Mouse (Mus musculus) hindbrain, embryonic 14.5 days (tissue): ENCODE measurements around the gene Tbc1d12. TPM values are rescaled to one million over a fixed set of nuclear protein-coding genes. Genes with fewer than 3 reads are reported as not detected.
"Not testable (repeated sequence)": the region's sequence is repeated elsewhere in the genome, so short reads cannot be mapped to it uniquely, and the experiment has no call there.

Experiments
- ATAC-seq: fragments of 200-750 bp; cut with Nextera tagmentation; 2 replicates; pipeline ENCODE4 v1.8.0; 2017; ENCODE audit warnings: moderate number of reproducible peaks, mild to moderate bottlenecking, moderate TSS enrichment, moderate library complexity; ENCODE audit not compliant: low FRiP score
- DNase-seq: peaks from one replicate; pipeline ENCODE4 v3.0.0-alpha.2; 2015; ENCODE audit warnings: low spot score
- H3K27ac ChIP-seq: fragments of 300-500 bp; sonication (generic); 2 replicates; pipeline ENCODE4 v1.5.1; 2014; ENCODE audit warnings: mild to moderate bottlenecking, moderate library complexity
- H3K27me3 ChIP-seq: fragments of 300-500 bp; sonication (generic); 2 replicates; pipeline ENCODE4 v1.6.1; 2014; ENCODE audit warnings: mild to moderate bottlenecking, low read length, mixed read lengths; ENCODE audit not compliant: control insufficient read depth, insufficient read depth
- H3K36me3 ChIP-seq: fragments of 300-500 bp; sonication (generic); replicated peaks from 2 replicates; pipeline ENCODE4 v1.6.1; 2014; ENCODE audit not compliant: control insufficient read depth, insufficient read depth
- H3K4me1 ChIP-seq: fragments of 300-500 bp; sonication (generic); replicated peaks from 2 replicates; pipeline ENCODE4 v1.6.1; 2014; ENCODE audit warnings: antibody characterized with exemption, low read length, mixed read lengths; ENCODE audit not compliant: control insufficient read depth, insufficient read depth
- H3K4me2 ChIP-seq: fragments of 300-500 bp; sonication (generic); replicated peaks from 2 replicates; pipeline ENCODE4 v1.6.1; 2014; ENCODE audit warnings: mild to moderate bottlenecking, moderate library complexity
- H3K4me3 ChIP-seq: fragments of 300-500 bp; sonication (generic); replicated peaks from 2 replicates; pipeline ENCODE4 v1.5.1; 2014; ENCODE audit warnings: mild to moderate bottlenecking, low read length
- H3K9ac ChIP-seq: fragments of 300-500 bp; sonication (generic); 2 replicates; pipeline ENCODE4 v1.6.1; 2014
- H3K9me3 ChIP-seq: fragments of 300-500 bp; sonication (generic); 2 replicates; pipeline ENCODE4 v1.6.1; 2016; ENCODE audit warnings: low read length; ENCODE audit not compliant: control insufficient read depth
- WGBS: fragments of 180-500 bp; shearing (Covaris S2); extraction: QIAGEN DNeasy Blood & Tissue Kit; methylation state at CpG from one replicate; pipeline ENCODE4 v1.1.7; 2014; 5-methylcytosine and 5-hydroxymethylcytosine counted together
- polyA plus RNA-seq: library from polyadenylated mRNA; unstranded; fragments of >200 nt; fragmentation: Nextera tagmentation; extraction: Ambion mirVana; gene quantifications from 2 replicates; pipeline ENCODE4 v1.2.1, GENCODE M21; 2014

Tbc1d12 gene
- polyA plus RNA-seq, 1 experiment from 2014 or later: 8.8 TPM

DNA sequence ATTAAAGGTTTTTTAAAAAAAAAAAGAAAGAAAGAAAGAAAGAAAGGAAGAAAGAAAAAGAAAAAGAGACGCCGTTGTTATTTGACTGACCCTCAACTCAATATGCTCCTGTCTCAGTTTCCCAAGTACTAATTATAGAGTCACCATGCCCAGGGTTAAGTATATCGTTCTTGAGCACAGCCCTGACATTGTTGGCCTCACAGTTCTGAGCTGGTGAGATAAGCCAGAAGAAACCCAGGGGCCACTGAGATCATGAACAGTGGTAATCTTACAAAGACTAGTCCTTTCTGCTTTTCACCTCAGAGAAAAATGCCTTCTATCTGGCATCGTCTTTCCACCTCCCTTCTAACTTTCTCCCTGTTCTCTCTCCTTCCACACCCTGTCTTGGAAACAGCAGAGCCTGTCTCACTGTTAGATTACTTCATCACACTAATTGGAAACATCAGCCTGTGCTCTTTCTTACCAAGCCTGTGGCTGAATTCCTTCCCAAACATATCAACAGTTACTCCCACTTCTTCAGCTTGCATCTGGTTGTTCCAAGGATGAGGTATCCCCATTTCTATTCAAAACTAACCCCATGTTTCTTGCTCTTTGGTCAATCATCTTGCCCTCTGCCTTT lies 16.1 kb upstream of the Tbc1d12 start:
- Histone ChIP-seq H3K4me2 (no peak overlapping the region), H3K36me3 (peaks cover 9% of the 10 kb centered on the region), H3K9ac (no peak overlapping the region), H3K4me3 (no peak overlapping the region), H3K27ac (no peak overlapping the region), H3K4me1 (peaks cover 11% of the 10 kb centered on the region), H3K27me3 (no peaks in the 10 kb centered on the region; the same call in 1 of the 2 replicates), H3K9me3 (no peaks in the 10 kb centered on the region)
- ATAC-seq (no peak), DNase-seq (no peak)
- WGBS: 96% methylated on average over 4 of the region's 4 CpGs

DNA sequence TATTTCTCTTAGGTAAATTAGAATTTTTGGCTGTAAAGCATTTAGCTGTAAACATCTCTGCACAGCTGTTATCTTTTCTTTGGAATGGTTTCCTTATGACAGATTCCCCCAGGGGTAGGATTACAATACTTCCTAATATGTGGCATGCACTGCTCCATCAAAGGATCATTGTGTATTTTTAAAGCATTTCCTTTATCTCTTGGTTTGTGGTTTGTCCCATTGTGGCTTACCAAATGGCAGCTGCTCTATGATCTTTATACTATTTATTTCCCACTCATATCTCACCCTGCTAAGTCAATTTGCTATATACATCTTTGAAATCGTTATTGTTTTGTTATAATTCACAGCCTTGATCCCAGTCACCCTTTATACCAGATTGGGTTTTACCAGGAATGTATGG lies 3.2 kb upstream of the Tbc1d12 start:
- whole genome bisulfite sequencing: 76% methylated on average over 1 of the region's 1 CpGs

DNA sequence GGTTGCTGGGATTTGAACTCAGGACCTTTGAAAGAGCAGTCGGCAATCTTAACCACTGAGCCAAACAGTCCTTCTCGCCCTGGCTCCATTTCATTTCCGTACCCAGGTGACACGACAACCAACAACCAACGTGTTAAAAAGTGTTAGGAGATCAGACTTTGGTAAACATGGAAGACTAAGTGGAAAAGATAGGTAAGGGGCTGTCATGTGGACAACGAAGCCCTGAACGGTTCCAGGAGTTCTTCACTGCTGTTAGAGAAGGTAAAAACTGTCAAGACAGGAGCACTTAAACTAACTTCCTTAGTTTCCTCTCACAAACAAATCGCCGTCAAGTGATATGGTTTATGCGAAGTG lies 318 bp upstream of the Tbc1d12 start:
- DNase-seq (no peak), ATAC-seq (peak; percentile 11; the same call in 1 of the 2 replicates)
- Histone ChIP-seq H3K36me3 (no peaks in the 10 kb centered on the region), H3K4me2 (peak overlapping the region; percentile 41), H3K9ac (peak overlapping the region; percentile 90), H3K4me3 (peak overlapping the region; percentile 96), H3K27ac (peak overlapping the region; percentile 95), H3K27me3 (no peaks in the 10 kb centered on the region), H3K4me1 (peaks cover 16% of the 10 kb centered on the region), H3K9me3 (no peaks in the 10 kb centered on the region)
- 28% methylated on average over 10 of the region's 10 CpGs for WGBS

More for the DNA sequence above, 3.2 kb upstream of the Tbc1d12 start:
- Histone ChIP-seq H3K9me3 (no peaks in the 10 kb centered on the region), H3K4me1 (peaks cover 5% of the 10 kb centered on the region), H3K4me2 (no peak overlapping the region), H3K27ac (no peak overlapping the region), H3K9ac (no peak overlapping the region), H3K27me3 (no peaks in the 10 kb centered on the region), H3K4me3 (no peak overlapping the region), H3K36me3 (no peaks in the 10 kb centered on the region)
- ATAC-seq (no peak), DNase-seq (no peak)

DNA sequence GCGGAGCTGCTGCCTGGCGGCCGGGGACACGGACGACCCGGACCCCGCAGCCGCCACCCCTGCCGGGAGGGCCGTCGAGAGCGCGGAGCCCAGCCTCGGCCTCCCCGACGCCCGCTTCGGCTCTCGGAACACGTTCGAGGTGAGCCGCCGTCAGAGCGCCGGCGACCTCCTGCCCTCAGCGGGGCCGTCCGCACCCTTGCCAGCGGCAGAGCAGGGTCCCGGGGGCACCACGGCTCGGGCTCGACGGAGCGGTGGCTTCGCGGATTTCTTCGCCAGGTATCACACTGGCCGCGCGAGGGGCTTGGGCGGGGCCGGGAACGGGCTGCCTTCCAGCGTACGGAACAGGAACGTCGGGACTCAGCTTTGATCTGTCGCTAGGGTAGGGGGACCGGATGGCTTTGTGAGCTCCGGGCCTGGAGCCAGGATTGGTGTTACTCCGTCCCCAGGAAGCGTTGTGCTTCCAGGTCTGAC lies 827 bp downstream of the Tbc1d12 start:
- ATAC-seq (peak; percentile 54), DNase-seq (peak; percentile 65)
- H3K4me1 ChIP-seq: peaks cover 16% of the 10 kb centered on the region
- H3K9ac ChIP-seq: peak overlapping the region; percentile 90
- no peaks in the 10 kb centered on the region for H3K27me3 ChIP-seq
- no peaks in the 10 kb centered on the region for H3K36me3 ChIP-seq
- no peaks in the 10 kb centered on the region for H3K9me3 ChIP-seq
- peak overlapping the region; percentile 96 for H3K4me3 ChIP-seq
- peak overlapping the region; percentile 95 for H3K27ac ChIP-seq
- under 1% methylated on average over 45 of the region's 54 CpGs for WGBS
- H3K4me2 ChIP-seq: peak overlapping the region; percentile 41

DNA sequence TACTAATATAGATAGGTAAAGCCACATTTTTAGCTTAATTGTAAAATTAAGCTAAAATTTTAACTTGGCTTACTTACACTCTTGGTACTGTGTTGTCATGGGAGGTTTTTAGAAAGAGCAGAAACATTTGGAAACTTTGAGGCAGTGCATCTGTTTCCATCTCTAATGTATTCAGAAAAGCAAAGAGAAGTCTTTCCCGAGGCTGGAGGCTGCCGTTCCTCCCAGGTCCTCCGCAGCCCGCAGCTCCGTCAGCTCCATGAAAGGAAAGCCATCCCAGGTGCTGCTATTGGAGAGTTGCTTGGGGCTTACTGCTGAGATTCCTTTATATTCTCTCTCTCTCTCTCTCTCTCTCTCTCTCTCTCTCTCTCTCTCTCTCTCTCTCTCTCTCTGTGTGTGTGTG lies 8.4 kb downstream of the Tbc1d12 start:
- H3K36me3 ChIP-seq: no peaks in the 10 kb centered on the region
- WGBS: 61% methylated on average over 5 of the region's 5 CpGs

DNA sequence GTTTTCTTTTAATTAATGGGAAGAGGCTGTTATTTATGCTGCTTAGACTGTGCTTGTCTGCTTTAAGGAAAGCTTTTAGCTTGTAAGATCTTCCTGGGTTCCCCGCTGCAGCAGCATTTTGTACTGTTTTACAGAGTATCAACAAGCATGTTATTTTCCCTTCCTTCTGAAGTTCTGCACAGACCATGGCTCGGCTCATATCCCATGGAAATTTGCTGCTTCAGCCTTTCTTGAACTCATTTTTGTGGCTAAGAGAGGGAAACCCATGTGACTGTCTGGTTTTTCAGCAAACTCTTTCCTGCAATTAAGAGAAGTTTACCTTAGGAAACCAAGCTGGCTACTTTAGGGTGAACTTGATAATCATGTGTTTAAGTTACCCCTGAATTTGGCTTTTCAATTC lies 10.0 kb downstream of the Tbc1d12 start:
- Histone ChIP-seq H3K27ac (no peak overlapping the region), H3K27me3 (no peaks in the 10 kb centered on the region), H3K9me3 (no peaks in the 10 kb centered on the region), H3K4me2 (no peak overlapping the region), H3K4me3 (no peak overlapping the region), H3K36me3 (no peaks in the 10 kb centered on the region), H3K9ac (no peak overlapping the region), H3K4me1 (no peaks in the 10 kb centered on the region)
- no peak for DNase-seq
- 87% methylated on average over 2 of the region's 2 CpGs for WGBS
- no peak for ATAC-seq

More for the DNA sequence above, 8.4 kb downstream of the Tbc1d12 start:
- no peak overlapping the region for H3K27ac ChIP-seq
- H3K4me2 ChIP-seq: no peak overlapping the region
- DNase-seq: no peak
- no peaks in the 10 kb centered on the region for H3K9me3 ChIP-seq
- no peaks in the 10 kb centered on the region; the same call in 1 of the 2 replicates for H3K4me1 ChIP-seq
- no peak for ATAC-seq
- H3K4me3 ChIP-seq: no peak overlapping the region
- H3K9ac ChIP-seq: no peak overlapping the region
- no peaks in the 10 kb centered on the region for H3K27me3 ChIP-seq

DNA sequence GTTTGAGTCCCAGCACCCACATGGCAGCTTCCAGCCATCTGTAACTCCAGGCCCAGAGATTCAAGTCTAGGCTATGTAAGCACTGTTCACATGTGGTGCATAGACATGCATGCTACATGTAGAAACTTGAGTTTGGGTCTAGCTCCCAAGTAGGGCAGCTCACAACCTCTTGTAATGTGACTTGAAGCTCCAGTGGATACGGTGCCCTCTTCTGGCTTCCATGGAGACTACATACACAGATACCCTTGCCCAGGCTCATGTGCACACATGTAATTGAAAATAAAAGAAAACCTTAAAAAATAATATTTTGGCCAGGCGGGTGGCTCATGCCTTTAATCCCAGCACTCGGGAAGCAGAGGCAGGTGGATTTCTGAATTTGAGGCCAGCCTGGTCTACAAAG lies 21.8 kb downstream of the Tbc1d12 start:
- no peaks in the 10 kb centered on the region for H3K4me1 ChIP-seq
- no peak overlapping the region for H3K9ac ChIP-seq
- ATAC-seq: no peak
- no peaks in the 10 kb centered on the region for H3K27me3 ChIP-seq
- no peaks in the 10 kb centered on the region for H3K9me3 ChIP-seq
- H3K27ac ChIP-seq: no peak overlapping the region
- no peak for DNase-seq
- H3K4me2 ChIP-seq: no peak overlapping the region
- no peaks in the 10 kb centered on the region for H3K36me3 ChIP-seq
- WGBS: 98% methylated on average over 3 of the region's 3 CpGs
- H3K4me3 ChIP-seq: no peak overlapping the region

DNA sequence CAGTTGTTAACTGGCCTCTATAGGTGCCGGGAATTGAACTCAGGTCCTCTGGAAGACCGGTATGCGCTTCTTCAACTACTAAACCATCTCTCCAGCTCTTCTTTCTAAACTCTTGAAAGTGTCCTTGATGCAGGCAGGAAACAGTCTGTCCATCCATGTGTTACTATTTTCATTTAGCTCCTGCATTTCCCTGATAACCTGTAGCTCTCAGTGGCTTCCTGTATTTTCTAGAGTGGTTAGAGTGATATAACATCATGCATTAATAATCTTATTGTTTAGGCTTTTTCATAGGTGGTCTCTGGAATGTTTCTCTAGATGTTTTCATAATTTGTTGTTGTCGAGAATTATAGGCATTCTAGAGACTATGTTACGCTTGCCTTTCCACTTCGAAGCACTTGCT lies 26.1 kb downstream of the Tbc1d12 start:
- Histone ChIP-seq H3K4me3 (no peak overlapping the region), H3K36me3 (peaks cover 11% of the 10 kb centered on the region), H3K4me1 (no peaks in the 10 kb centered on the region), H3K27me3 (no peaks in the 10 kb centered on the region), H3K27ac (no peak overlapping the region), H3K4me2 (no peak overlapping the region), H3K9me3 (no peaks in the 10 kb centered on the region), H3K9ac (no peak overlapping the region)
- no peak for ATAC-seq
- no peak for DNase-seq
- WGBS: 95% methylated on average over 6 of the region's 6 CpGs

DNA sequence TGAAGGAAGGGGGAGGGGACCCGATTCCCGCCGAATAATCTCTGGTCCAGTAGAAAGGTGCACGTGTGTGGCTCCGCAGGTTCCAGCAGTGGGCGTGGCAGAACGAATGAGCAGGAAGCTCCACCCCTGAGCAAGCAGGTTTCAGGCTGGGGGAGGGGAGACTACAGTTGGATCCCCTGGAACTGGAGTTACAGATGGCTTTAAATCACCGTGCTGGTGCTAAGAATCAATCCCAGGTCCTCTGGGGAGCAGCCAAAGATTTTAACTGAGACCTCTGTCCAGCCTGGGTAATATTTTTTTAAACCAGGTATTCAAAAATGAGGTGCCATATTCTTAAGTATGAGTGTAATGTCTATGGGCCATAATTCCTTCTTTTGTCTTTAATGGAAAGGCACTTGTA lies 38.4 kb downstream of the Tbc1d12 start:
- ATAC-seq, H3K36me3 ChIP-seq, H3K9ac ChIP-seq, H3K4me3 ChIP-seq, H3K4me1 ChIP-seq, DNase-seq, H3K27ac ChIP-seq, H3K27me3 ChIP-seq, H3K9me3 ChIP-seq, H3K4me2 ChIP-seq: not testable (repeated sequence)
- WGBS: 74% methylated on average over 2 of the region's 8 CpGs

DNA sequence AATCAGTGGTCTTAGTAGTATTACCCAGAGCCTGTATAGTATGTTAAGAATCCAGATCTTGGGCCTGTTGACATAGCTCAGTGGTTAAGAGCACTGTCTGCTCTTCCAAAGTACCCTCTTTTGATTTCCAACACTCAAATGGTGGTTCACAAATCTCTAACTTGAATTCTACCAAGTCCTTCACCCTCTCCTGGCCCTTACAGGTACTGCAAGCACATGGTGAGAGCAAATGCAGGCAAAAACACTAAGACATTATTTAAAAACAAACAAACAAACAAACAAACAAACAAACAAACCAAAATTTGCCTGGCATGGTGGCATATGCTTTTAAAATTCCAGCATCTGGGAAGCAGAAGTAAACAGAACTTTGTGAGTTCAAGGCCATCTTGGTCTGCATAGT lies 43.9 kb downstream of the Tbc1d12 start:
- DNase-seq: no peak
- no peak overlapping the region for H3K4me3 ChIP-seq
- H3K4me1 ChIP-seq: no peaks in the 10 kb centered on the region
- H3K27ac ChIP-seq: no peak overlapping the region
- H3K36me3 ChIP-seq: peaks cover 22% of the 10 kb centered on the region
- no peak overlapping the region for H3K4me2 ChIP-seq
- H3K9me3 ChIP-seq: no peaks in the 10 kb centered on the region
- no peak for ATAC-seq
- no peaks in the 10 kb centered on the region for H3K27me3 ChIP-seq
- H3K9ac ChIP-seq: no peak overlapping the region
